Mouse (Mus musculus) layer of hippocampus, adult 9-10 months (tissue): ENCODE data around the gene Dnmt3a.

Experiments used
- DNase-seq: peaks from one replicate; pipeline ENCODE4 v3.0.0; 2022; ENCODE audit warnings: low spot score

The Dnmt3a gene

DNA sequence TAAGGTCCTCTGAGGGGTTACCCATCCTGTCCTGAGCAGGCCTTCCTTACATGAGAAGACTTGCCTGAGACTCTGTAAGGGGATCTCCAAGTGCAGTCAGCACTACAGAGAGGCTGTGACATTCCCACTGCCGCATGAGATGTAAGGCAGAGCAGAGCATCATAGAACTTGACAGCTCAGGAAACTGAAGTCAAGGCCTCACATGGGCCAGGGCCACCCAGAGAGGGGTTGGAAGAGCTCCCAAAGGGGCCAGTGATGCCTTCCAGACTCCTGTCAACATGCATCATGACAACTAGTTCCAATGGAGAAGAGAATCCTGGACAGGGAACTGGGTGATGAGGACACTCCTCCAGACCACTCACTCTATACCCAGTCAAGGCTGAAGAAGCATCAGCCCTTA, 18.3 kb upstream of the Dnmt3a start:
- no peak for DNase-seq

DNA sequence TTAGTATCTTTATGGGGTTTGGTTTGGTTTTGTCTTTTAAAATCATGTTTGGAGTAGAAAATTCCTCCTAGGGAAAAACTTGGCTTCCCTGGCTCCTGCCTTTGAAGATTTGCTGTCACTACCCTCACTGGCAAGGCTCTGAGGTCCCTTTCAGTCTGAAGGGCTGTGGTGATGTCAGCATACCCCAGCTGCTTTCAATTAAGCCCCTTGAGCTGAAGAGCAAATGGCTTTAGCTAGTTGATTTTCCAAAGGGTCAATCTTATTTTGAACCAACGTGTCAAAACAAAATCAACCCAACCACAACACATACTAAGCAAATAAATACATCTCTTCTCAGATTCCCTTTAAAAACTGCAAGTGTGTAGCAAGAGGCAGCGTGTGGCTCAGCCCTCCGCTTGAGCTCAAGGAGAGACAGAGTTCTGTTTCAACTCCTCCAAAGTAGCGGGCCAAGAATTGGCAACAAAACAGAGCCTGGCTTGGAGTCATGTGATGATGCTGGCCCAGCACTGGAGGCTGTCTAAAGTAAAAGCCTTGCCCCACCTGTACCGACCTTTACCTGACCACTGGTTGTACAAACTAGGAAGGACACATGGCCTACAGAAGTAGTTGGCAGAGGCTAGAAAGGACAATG, 17.3 kb upstream of the Dnmt3a start:
- no peak for DNase-seq

DNA sequence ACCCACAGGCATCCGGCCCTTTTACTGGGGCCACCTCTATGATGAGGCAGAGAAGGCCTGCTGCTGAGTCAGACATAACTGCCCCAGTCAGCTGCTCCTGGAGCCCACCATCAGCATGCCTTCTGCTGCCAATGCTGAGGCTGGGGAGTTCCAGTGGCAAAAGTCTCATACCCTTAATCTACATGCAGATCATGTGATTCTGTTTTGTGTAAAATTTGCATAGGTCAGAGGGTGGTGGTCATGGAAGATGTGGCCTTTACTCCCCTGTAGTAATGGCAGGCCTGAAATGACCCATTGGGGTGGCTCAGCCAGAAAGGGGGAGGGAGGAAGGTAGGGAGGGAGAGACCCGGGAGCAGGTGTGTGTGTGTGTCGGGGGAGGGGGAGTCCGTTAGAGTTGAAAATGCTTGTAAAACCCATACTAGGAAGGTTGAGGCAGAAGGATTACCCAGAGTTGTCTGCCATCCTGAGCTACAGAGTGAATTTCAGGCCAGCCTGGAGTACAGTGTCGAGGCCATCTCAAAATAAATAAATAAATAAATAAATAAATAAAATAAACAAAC, 16.1 kb upstream of the Dnmt3a start:
- DNase-seq = no peak

DNA sequence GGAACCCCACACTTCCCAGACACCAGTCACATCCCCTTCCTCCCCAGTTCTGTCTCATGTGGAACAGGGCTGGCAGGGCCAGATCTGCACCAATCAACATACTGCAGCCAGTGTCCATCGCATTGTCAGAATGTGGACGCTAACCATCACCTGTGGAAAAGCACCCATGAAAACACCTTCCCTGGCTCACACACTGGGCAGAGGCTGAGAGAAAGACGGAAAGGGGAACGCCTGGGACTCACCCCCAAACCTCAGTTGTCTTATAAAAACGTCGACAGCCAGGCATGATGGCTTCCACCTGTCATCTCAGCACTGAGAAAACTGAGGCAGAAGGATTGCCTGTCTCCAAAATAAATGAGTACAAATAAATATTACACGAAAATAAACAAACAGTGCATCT, 14.6 kb upstream of the Dnmt3a start:
- DNase-seq = no peak

DNA sequence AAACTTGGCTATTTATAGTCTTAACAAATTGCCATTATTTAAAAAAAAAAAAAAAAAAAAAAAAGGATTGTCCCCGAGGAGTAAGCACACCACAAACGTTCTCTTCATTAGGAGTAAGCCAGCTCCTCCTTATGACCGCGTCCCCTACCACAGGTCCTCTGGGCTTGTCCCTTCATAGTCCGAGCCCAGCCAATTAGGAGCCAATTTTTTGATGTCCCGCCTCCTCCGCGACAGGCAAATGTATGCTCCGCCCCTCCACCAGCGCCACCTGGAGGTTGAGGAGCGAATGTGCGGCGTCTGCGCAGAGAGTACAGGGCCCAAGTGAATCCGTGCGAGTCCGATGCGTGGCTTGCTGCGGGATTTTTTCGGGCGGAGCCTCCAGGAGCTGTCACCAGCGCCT, 14.1 kb upstream of the Dnmt3a start:
- DNase-seq = peak; percentile 93

DNA sequence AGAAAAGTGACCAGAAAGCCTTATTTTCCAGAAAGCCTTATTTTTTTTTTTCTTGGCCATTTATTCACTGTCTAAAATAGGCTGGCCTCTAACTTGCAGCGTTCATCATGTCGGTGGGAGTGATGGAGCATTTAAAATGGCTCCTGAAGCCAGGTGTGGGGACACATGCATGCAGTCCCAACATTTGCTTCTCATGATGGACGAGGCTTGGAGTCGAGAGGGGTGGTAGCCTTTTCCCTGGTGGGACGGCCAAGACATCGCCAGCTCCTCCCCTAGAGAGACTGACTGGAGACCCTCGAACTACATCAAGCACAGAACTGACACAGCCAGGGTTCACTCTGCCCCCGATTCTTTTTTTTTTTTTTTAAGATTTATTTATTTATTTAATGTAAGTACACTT, 13.6 kb upstream of the Dnmt3a start:
- no peak for DNase-seq

DNA sequence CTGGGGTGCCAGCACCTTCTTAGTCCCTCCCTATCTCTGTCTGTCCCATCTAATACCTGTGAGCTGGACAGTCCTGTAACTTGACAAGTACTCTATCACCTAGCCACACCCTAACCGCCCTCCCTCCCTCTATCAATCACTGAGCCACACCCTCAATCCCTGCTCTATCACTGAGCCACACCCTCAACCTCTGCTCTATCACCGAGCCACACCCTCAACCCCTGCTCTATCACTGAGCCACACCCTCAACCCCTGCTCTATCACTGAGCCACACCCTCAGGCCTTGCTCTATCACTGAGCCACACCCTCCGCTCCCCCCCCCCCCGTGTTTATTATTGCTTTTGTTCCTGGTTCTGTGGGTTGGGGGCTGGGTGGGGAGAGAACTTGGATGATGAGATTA, 10.2 kb upstream of the Dnmt3a start:
- DNase-seq = no peak

DNA sequence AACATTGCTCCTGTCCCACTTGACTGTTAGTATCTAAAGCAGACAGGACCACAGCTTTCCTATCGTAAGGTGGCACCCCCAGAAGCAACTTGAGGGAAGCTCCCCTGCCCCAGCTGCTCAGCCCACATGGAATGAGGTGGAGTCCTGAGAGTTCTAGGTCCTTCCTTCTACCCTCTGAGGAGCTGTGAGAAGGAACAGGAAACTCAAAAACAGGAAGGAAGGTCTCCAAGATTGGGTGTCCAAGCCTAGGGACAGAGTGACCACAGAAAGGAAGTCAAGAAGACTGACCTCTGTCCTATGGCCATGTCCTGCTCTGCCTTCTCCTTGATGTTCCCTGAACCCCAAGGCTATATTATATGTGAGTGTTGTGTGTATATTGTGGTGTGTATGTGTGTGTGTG, 6.3 kb upstream of the Dnmt3a start:
- DNase-seq = no peak

DNA sequence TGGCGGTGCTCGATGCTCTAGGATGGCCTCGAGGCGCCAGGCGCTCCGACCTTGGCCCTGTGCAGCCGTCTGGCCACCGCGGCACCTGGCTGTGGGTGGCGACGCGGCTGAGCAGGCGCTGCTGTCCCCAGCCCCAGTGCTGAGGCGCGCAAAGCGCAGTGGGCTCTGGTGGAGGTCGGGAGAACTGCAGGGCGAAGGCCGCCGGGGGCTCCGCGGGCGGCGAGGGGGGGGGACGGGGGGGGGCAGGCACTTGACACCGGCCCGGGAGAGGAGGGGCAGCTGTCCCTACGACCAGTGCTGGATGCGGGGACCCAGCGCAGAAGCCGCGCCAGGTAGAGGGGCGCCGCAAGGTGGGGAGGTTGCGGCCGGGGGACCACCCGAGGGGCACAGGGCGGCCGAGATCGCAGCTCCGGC, 471 bp downstream of the Dnmt3a start:
- no peak for DNase-seq

DNA sequence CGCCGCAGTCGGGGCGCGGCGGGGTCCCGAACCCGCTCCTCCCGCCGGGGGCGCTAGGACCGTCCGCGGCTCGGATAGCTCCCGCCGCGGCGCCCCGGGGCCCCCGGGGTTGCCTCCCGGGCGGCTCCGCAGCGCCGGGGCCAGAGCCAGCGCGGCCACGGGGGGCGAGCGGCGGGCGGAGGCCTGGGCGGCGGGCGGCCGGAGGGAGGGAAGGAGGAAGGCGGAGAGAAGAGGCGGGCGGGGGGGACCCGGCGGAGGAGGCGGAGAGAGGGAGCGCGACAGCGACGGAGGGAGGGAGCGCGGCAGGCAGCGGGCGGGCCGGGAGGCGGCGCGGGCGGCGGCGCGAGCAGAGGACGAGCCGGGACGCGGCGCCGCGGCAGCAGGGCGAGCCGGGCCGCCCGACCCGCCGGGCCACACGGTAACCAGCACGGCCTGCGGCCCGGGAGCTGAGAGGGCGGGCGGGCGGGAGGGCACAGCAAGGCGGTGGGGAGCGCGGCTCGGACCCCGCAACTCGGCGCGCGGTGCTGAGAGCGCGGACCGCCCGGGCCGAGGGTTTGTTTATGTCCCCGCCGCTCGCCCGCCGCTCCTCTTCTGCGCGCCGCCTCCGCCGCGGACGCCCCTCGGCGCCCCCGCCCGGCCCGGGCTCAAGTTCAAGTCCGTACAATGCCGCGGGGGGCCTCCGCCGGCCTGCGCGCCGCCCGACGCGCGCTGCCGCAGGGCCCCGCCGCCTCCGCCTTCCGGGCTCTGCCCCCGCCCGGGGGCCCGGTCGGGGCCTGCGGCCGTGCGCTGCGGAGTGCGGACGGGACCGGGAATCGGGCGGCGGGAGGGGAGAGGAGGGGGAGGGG, 1.1 kb downstream of the Dnmt3a start:
- no peak for DNase-seq

DNA sequence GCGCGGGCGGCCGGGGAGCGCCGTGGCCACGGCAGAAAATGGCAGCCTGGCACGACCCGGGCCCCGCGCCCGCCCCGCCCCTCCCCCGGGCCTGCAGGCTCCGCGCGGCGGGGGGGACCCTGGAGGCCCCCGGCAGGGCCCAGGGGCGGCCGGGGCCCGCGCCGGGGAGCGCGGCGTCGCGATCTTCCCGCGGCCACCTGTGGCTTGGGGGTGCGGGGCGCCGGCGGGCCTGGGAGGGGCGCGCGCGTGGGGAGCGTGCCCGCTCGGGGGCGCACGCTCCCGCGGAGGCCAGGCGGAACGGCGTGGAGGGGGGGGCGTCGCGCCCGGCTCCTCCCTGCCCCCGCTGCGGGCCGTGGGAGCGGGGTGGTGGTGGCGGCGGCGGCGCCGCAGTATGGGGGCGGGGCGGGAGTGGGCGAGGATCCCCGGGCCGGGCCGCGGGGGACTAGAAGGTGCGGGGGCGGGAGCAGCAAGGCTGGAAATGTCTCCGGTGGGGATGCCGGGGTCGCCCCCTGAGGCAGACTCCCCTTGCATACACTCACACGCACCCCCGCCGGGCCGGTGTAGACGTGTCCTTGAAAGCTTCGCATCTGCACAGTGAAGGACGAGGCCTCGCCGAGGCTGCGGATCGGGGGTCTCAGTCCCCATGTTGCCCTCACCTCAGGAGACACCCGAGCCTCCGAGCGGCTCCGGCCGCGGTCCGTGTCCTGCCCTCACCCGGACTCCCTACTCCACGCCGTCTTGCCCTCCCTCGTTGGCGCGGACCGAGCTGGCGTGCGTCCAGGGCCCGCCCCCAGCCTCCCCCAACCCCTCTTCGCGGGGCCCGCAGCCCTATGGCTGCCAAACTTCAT, 2.0 kb downstream of the Dnmt3a start:
- no peak for DNase-seq

DNA sequence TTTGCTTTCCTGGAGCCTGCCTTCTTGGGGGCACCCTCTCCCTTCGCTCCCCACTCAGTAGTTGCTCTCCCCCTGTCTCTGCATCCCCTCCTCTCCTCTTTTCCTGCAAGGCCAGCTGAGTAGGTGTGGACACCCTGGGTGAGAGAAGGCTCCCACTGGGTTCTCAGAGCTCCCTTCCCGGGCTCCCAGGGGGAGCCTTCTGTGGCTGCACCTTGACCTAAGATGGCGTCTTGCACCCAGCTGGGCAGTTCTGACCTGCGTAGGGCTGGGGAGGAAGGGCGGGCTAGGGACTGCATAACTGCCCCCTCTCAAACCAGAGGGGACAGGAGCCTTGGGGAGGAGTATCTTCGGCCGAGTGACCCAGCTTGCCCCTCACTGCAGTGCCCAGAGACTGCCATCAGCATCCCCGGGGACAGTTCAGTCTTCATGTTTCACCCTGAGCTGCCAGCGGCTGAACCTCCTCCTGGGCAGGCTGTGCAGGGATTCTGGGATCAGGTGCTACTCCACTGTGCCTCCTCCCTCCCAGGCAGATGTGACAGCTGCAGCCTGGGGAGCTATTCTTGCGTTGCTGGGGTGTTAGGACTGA, 2.7 kb downstream of the Dnmt3a start:
- no peak for DNase-seq

DNA sequence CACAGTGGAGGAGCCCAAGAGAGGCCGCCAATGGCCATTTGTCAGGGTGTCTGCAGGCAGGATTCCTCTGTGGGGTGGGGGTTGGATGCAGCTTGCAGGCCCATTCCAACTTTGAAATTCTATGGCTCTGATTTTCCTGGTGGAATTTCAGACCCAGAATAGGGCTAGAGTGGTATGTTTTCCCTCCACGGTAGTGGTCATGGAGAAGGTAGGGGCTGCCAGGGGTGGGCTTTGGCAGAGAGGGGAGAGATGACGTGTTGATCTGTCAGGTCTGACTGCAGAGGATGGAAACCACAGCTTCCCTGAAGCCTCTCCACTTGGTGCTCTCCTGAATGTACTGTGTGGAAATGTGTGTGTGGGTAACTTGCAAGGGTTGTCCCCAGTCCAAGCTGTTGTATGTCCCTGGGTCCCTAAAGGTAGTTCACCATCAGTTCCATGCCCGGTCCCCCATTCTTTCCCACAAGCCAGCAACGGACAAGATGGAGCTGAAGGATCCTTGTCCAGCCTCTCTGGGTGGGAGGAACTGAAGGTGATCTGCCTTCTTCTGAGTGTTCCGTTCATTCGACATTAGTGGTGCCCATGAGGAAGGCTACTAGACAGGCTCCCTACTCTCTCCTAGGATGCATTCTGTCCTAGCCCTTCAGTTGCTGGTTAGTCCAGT, 3.8 kb downstream of the Dnmt3a start:
- no peak for DNase-seq

DNA sequence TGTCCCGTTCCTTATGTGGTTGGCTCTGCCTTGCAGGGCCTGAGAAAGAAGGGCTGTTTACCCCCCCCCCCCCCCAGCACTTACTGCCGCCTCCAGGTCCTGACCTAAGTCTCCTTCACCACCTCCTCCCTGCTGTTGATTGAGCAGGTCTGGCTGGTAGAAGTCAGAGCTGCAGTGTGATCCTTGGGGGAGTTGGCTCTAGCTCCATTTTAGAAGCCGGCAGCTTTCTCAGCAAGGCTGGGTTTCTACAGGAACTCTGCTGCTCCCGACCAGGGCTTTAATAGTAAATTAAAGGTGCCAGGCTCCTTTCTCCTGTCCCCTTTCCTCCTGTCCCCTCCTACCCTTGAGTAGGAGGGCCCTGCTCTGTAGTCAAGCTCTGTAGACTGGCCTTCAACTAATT, 4.6 kb downstream of the Dnmt3a start:
- no peak for DNase-seq

DNA sequence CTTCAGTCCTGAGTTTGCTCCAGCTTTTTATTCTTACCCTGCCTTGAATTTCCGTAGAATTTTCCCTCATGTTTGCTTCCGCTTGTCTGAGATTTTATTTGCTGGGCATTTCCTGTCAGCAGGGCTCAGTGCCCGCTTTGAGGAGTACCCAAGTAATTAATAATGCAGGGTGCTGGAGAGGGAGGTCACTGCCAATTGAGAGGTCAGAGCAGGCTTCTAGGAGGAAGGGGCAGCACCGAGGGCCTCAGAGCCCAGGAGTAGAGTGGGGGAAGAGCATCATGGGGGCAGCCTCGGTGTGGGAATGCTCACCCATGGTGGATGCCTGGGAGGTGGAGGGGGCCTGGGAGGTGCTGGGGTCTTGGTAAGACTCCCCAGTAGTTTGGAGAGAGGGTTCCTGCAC, 5.8 kb downstream of the Dnmt3a start:
- DNase-seq = no peak

DNA sequence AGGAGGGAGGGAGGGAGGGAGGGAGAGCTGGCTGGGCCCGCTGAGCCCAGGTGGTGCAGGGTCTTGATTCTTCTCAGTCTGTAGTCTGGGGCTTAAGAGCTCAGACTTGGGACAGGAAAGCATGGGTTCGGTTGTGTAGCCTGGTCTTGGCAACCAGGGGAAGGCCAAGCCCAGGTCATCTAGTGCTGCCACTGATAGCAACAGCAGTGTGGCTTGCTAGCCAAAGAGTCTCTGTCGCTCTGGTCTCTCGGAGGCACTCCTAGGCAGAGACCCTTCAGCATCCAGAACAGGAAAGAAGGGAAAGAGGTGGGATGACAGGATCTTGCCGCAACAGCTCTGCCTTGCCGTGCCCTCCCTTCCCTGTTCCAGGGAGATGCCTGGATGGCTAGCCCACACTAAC, 6.4 kb downstream of the Dnmt3a start:
- no peak for DNase-seq

DNA sequence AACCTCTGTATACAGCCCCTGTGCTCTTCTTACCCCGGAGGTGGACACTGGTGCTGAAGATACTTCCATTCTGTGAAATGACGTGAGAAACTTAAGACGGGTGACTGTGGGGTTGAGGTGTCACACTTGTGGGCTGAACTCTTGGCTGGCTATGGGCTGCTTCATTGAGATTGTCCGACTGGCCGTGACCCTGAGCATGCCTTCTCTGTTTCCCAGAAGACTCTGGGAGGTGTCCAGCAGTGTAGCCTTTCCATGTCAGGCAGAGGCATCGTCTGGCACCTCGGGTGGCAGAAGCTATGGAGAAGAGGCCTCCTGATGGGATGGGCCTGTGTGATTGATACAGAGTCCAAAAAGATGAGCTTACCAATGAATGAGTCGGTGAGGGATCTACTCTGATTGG, 7.3 kb downstream of the Dnmt3a start:
- no peak for DNase-seq

DNA sequence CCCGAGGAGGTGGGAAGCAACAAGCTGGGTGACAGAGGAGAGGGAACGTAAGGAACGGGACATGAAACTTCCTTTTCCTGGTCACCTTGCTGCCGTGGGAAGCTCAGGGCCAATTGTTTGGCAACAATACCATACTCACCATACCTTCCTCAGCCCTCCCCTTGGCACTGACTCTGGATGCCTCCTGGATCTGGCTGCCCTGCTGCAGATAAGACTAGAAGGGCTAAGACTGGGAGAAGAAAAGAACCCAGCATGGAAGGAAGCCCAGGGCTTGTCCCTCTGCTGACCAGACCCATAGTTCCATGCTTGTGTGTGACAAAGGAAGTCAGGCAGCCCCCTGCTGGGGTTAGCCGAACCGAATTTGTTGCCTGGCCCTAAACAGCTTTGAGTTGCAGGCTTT, 9.6 kb downstream of the Dnmt3a start:
- no peak for DNase-seq

DNA sequence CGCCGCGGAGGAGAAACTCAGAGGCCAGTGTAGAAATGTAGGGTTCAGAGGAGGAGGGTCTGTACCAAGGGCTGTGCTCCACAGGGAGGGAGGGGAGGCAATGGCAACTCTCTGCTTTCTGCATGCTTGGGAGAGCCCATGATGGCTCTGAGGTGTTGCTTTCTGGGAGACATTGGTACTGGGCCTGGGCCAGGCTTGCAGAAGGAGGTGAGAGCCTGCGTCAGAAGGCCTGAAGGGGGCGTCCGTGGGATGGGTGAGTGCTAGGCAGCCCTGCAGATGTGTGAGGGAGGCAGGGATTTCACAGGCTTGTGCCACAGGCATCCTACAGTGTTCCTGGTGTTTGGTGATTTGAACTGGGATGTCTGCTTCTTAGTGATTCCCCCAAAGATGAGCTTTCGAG, 11.2 kb downstream of the Dnmt3a start:
- no peak for DNase-seq

DNA sequence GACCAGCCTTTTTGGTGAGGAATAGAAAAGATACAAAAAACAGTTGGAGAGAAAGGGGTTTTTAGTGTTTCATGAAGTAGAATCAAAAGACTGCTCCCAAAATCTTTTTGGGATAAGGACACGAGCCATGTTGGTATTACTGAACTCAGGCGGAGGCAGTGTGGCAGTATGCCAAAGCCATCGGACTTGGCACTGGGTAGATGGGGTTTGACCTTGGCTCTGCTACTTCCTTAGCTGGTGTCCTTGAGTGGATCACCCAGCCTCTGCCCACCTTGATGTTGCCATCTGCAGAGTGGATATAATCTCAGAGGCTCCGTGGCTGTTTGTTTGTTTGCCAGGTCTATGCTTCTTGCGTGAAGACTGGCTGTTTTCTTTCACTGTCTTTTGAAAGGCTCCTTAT, 11.8 kb downstream of the Dnmt3a start:
- no peak for DNase-seq

DNA sequence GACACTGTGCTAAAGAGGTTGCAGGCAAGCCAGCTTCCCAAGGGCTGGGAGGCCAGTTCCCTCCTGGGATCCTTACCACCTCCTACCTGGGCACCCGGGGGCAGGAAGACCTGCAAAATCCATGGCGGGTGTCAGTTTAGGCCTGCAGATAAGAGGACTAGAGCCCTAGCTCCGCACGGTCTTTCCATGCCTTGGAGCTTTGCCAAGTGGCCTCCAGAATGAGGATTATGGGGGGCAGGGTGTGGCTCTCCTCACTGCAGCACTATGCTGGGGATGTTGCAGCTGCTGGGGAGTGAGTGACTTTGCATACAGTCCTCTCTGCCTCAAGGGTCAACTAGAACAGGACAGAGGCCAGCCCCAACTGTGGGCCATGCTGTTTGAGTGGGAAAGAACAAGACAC, 14.1 kb downstream of the Dnmt3a start:
- no peak for DNase-seq

DNA sequence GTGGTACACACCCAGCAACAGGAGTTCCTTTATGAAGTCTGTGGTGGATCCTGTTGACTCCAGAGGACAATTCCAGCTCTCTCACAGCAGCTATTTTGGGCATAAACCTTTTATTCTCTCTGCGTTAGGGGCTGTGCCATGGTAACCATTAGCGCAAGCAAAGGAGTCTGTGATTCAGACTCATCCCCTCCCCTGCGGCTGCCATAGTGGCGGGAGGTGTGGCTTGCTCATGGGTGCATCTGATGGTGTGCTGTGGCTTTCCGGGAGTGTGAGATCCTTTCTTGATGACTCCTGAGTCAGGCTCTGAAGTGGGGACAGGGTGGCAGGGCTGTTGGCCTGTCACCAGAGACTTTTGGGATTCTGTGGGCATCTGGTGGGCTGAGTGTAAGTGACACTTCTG, 17.6 kb downstream of the Dnmt3a start:
- no peak for DNase-seq
